Mouse (Mus musculus) hindbrain, embryonic 14.5 days (tissue): Measurements from ENCODE around the gene Dnah12. TPM values are rescaled to one million over a fixed set of nuclear protein-coding genes. Genes with fewer than 3 reads are reported as not detected.

Experiments used
- ATAC-seq: fragments of 200-750 bp; cut with Nextera tagmentation; 2 replicates; pipeline ENCODE4 v1.8.0; 2017; ENCODE audit warnings: moderate number of reproducible peaks, mild to moderate bottlenecking, moderate TSS enrichment, moderate library complexity; ENCODE audit not compliant: low FRiP score
- DNase-seq: peaks from one replicate; pipeline ENCODE4 v3.0.0-alpha.2; 2015; ENCODE audit warnings: low spot score
- H3K27ac ChIP-seq: fragments of 300-500 bp; sonication (generic); 2 replicates; pipeline ENCODE4 v1.5.1; 2014; ENCODE audit warnings: mild to moderate bottlenecking, moderate library complexity
- H3K27me3 ChIP-seq: fragments of 300-500 bp; sonication (generic); 2 replicates; pipeline ENCODE4 v1.6.1; 2014; ENCODE audit warnings: mild to moderate bottlenecking, low read length, mixed read lengths; ENCODE audit not compliant: control insufficient read depth, insufficient read depth
- H3K36me3 ChIP-seq: fragments of 300-500 bp; sonication (generic); replicated peaks from 2 replicates; pipeline ENCODE4 v1.6.1; 2014; ENCODE audit not compliant: control insufficient read depth, insufficient read depth
- H3K4me1 ChIP-seq: fragments of 300-500 bp; sonication (generic); replicated peaks from 2 replicates; pipeline ENCODE4 v1.6.1; 2014; ENCODE audit warnings: antibody characterized with exemption, low read length, mixed read lengths; ENCODE audit not compliant: control insufficient read depth, insufficient read depth
- H3K4me2 ChIP-seq: fragments of 300-500 bp; sonication (generic); replicated peaks from 2 replicates; pipeline ENCODE4 v1.6.1; 2014; ENCODE audit warnings: mild to moderate bottlenecking, moderate library complexity
- H3K4me3 ChIP-seq: fragments of 300-500 bp; sonication (generic); replicated peaks from 2 replicates; pipeline ENCODE4 v1.5.1; 2014; ENCODE audit warnings: mild to moderate bottlenecking, low read length
- H3K9ac ChIP-seq: fragments of 300-500 bp; sonication (generic); 2 replicates; pipeline ENCODE4 v1.6.1; 2014
- H3K9me3 ChIP-seq: fragments of 300-500 bp; sonication (generic); 2 replicates; pipeline ENCODE4 v1.6.1; 2016; ENCODE audit warnings: low read length; ENCODE audit not compliant: control insufficient read depth
- WGBS: fragments of 180-500 bp; shearing (Covaris S2); extraction: QIAGEN DNeasy Blood & Tissue Kit; methylation state at CpG from one replicate; pipeline ENCODE4 v1.1.7; 2014; 5-methylcytosine and 5-hydroxymethylcytosine counted together
- microRNA-seq: library from miRNA; unstranded; fragments of <30 nt; microRNA quantifications from one replicate; pipeline ENCODE4, GENCODE M21; 2016
- polyA plus RNA-seq: library from polyadenylated mRNA; unstranded; fragments of >200 nt; fragmentation: Nextera tagmentation; extraction: Ambion mirVana; gene quantifications from 2 replicates; pipeline ENCODE4 v1.2.1, GENCODE M21; 2014

The Dnah12 gene
- polyA plus RNA-seq, 1 experiment from 2014 or later: 0.03 TPM

DNA sequence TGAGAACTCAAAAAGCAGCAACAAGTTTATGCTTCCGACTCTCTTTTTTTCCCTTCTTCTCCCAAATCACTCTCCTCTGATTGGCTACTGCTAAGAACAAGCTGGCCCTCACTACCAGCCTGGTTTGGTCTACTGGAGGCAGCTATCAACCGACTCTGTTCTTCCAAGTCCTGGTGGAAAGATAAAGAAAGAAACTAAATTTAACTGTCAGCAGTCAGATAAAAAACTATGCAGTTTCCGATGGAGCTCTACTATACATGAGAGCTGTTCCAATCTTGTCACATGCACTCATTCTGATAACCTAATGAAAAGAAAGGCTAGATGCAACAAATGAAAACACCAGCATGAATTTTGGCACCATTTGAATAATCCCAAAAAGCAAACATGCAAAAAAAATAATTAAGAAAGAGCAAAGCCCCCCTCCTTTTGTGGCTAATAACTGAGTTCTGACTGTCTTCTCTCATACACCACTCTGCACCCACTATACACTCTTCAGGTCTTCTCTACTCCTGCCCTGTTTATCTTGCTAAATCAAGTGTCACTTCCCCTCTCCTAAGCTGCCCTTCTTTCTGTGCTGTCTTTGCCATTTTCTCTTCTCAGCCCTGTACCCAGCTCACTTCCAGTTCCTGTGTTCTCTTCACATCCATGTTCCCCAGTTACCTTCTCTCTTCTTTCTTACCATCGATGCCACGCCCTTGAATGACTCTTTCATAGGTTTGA is 230.8 kb downstream of the Dnah12 start:
- H3K27ac ChIP-seq: no peak overlapping the region
- ATAC-seq (no peak), DNase-seq (no peak)
- H3K27me3 ChIP-seq: no peaks in the 10 kb centered on the region
- H3K9me3 ChIP-seq: no peaks in the 10 kb centered on the region
- WGBS: 95% methylated on average over 5 of the region's 5 CpGs
- peaks cover 84% of the 10 kb centered on the region for H3K36me3 ChIP-seq
- H3K4me3 ChIP-seq: no peak overlapping the region
- no peaks in the 10 kb centered on the region for H3K4me1 ChIP-seq
- no peak overlapping the region for H3K4me2 ChIP-seq
- no peak overlapping the region for H3K9ac ChIP-seq

DNA sequence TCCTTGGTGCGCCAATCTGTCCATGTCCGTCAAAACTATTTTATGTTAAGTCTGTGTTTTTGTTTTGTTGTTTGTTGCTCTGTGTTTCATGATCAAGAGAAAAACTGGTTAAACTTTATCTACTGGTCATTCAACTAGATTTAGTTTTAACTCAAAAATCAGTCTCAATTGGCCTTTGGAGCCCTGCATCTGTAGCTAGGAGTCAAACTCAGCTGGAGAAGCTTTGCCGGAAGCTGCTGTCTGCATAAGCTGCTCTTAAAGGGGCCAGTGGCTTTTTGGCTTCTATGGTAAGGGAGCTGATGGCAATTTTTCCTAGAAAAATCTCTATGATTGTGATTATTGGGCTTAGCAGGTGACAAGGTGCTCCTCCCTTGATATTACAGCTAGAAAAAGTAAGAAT is 241.8 kb downstream of the Dnah12 start:
- no peak overlapping the region for H3K4me2 ChIP-seq
- no peak overlapping the region for H3K27ac ChIP-seq
- DNase-seq: no peak
- no peak overlapping the region for H3K4me3 ChIP-seq
- H3K9me3 ChIP-seq: no peaks in the 10 kb centered on the region
- no peak overlapping the region for H3K9ac ChIP-seq
- ATAC-seq: no peak
- H3K36me3 ChIP-seq: peaks cover 42% of the 10 kb centered on the region
- H3K4me1 ChIP-seq: no peaks in the 10 kb centered on the region
- WGBS: 85% methylated on average over 3 of the region's 3 CpGs
- H3K27me3 ChIP-seq: no peaks in the 10 kb centered on the region

- H3K4me1 ChIP-seq: no peaks in the 10 kb centered on the region
- no peak overlapping the region for H3K4me3 ChIP-seq
- H3K27me3 ChIP-seq: no peaks in the 10 kb centered on the region
- no peak overlapping the region for H3K27ac ChIP-seq
- ATAC-seq: no peak
- no peak overlapping the region for H3K4me2 ChIP-seq
- WGBS: 97% methylated on average over 4 of the region's 4 CpGs
- H3K9me3 ChIP-seq: no peaks in the 10 kb centered on the region
- DNase-seq: no peak
- H3K36me3 ChIP-seq: peaks cover 47% of the 10 kb centered on the region
- H3K9ac ChIP-seq: no peak overlapping the region
These were observed 242.5 kb downstream of the Dnah12 start for GRCm38 (mm10) chr14:26935558-26935957.

Small RNA genes within 50 kb of the gene (microRNA-seq; reads per million reads assigned to microRNA genes)
- 0.81 reads per million for gene Mir7672

Other genes starting within 250 kb of the Dnah12 start
- gene Slmap, start 158.3 kb upstream of the Dnah12 start, polyA plus RNA-seq: 19.6 and 19.8 TPM in 2 replicates
- 19.7 and 21.3 TPM in 2 replicates for gene Dennd6a, start 119.4 kb upstream of the Dnah12 start, polyA plus RNA-seq
- gene Arf4, start 55.2 kb upstream of the Dnah12 start, polyA plus RNA-seq: 549 and 555 TPM in 2 replicates
- 12.7 and 13.5 TPM in 2 replicates for gene Pde12, start 23.4 kb upstream of the Dnah12 start, polyA plus RNA-seq
- 0.17 TPM in 2 replicates for gene Asb14, start 201.3 kb downstream of the Dnah12 start, polyA plus RNA-seq